26 mouse cellular contexts compared by ENCODE assay signal in the genomic region with DNA sequence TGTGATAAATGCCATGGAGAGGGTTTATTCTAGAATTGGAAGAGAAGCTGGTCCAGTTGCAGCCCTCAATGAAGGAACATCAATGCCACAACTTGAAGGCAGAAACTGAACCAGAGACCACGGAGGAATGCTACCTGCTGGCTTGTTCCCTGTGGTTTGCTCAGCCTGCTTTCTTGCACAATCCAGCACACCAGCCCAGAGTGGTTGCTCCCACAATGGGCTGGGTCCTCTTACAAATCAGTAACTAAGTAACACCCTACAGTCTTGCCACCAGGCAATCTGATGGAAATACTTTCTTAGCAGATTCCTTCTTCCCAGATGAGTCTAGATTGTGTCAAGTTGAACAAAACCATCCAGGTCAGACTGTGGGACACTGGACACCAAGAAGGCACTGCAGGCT. TPM values are rescaled to one million over a fixed set of nuclear protein-coding genes. Genes with fewer than 3 reads are reported as not detected.
DNase-seq lines count a peak whose midpoint lies in the region; ATAC-seq and TF ChIP-seq lines count a peak whose summit lies in the region.
"Had no signal": no experiment of that assay in that cellular context is flagged by ENCODE, and none has a peak within 500 bp of the region (broad histone marks: within the 10 kb centered on the region; RNA-seq: fewer than 3 reads in every experiment).

No protein-coding gene starts in this region.

- TF ChIP-seq POLR2A in liver, adult 2 months (IDR thresholded peaks at IDR 0.05; ENCODE audit: extremely low read depth, insufficient read depth, low read length): no peak
- TF ChIP-seq POLR2A in myocyte (IDR thresholded peaks at IDR 0.05; ENCODE audit: insufficient read length, low read depth): no peak

- peak; percentile 50 for DNase-seq in liver, adult 2 months (ENCODE audit: extremely low read depth, low read depth, low spot score)
- peak; percentile 50 for DNase-seq in lung, postnatal 36 days
- no peak for DNase-seq in lung, postnatal 4 days
- no peak for DNase-seq in cerebellum, postnatal 4 days (ENCODE audit: low spot score in 2 of 2)
- no peak for DNase-seq in adrenal gland, adult (ENCODE audit: inconsistent age in 2 of 2, low spot score in 1 of 2)
- DNase-seq: adrenal gland, postnatal 36 days; cerebellum, adult 9-10 months; gastrocnemius, postnatal 14 days; heart, adult 18-20 months; heart, postnatal 10 days; kidney, postnatal 25 days; liver, postnatal 0 days had no signal

- no peaks in the 10 kb centered on the region for H3K36me3 ChIP-seq in liver, adult 2 months (ENCODE audit: control insufficient read depth, insufficient read depth, low read length)
- H3K36me3 ChIP-seq in liver, embryonic 12.5 days: no peaks in the 10 kb centered on the region
- H3K36me3 ChIP-seq in myocyte (ENCODE audit: control insufficient read depth, insufficient read depth): no peaks in the 10 kb centered on the region
- H3K36me3 ChIP-seq: embryonic facial prominence, embryonic 10.5 days; forebrain, embryonic 15.5 days; heart, embryonic 12.5 days; limb, embryonic 12.5 days; midbrain, embryonic 12.5 days had no signal

- no peak for ATAC-seq in liver, embryonic 12.5 days
- ATAC-seq: forebrain, embryonic 15.5 days; hindbrain, postnatal 0 days; intestine, embryonic 16.5 days; liver, postnatal 0 days had no signal

- H3K9ac ChIP-seq in liver, adult 2 months (ENCODE audit: low read depth, low read length): no peak overlapping the region
- H3K9ac ChIP-seq in liver, embryonic 12.5 days: no peak overlapping the region
- H3K9ac ChIP-seq: forebrain, embryonic 15.5 days; heart, embryonic 12.5 days; limb, embryonic 12.5 days; liver, postnatal 0 days; midbrain, embryonic 12.5 days had no signal

- no peak overlapping the region for H3ac ChIP-seq in myocyte (ENCODE audit: control insufficient read depth, insufficient read length)

- H3K9me3 ChIP-seq in liver, embryonic 12.5 days (replicated peaks): no peaks in the 10 kb centered on the region
- H3K9me3 ChIP-seq: embryonic facial prominence, embryonic 10.5 days; forebrain, embryonic 15.5 days; heart, embryonic 12.5 days; limb, embryonic 12.5 days; midbrain, embryonic 12.5 days had no signal

- no peak overlapping the region for H3K27ac ChIP-seq in liver, adult 2 months (replicated peaks; ENCODE audit: insufficient read depth, low read depth, low read length)
- no peak overlapping the region for H3K27ac ChIP-seq in liver, embryonic 12.5 days
- H3K27ac ChIP-seq: embryonic facial prominence, embryonic 10.5 days; forebrain, embryonic 15.5 days; hindbrain, postnatal 0 days; limb, embryonic 12.5 days; midbrain, embryonic 12.5 days had no signal

- no peak overlapping the region for H3K4me2 ChIP-seq in liver, embryonic 12.5 days
- no peak overlapping the region for H3K4me2 ChIP-seq in myocyte (ENCODE audit: low read depth)
- H3K4me2 ChIP-seq: forebrain, embryonic 15.5 days; heart, embryonic 12.5 days; limb, embryonic 12.5 days; midbrain, embryonic 12.5 days had no signal

- no peaks in the 10 kb centered on the region for H3K4me1 ChIP-seq in liver, adult 2 months (ENCODE audit: control insufficient read depth, insufficient read depth, low read length)
- H3K4me1 ChIP-seq in liver, embryonic 12.5 days: peaks cover 13% of the 10 kb centered on the region

- TF ChIP-seq CTCF in liver, adult 2 months (IDR thresholded peaks at IDR 0.05; ENCODE audit: low read depth, low read length): no peak

- H3K27me3 ChIP-seq in liver, adult 2 months (ENCODE audit: control insufficient read depth, insufficient read depth, low read length): no peaks in the 10 kb centered on the region
- H3K27me3 ChIP-seq in liver, embryonic 12.5 days (replicated peaks): peaks cover 24% of the 10 kb centered on the region; the same call in 1 of the 2 replicates
- H3K27me3 ChIP-seq in myocyte (ENCODE audit: control insufficient read depth, insufficient read depth, insufficient read length): no peaks in the 10 kb centered on the region
- H3K27me3 ChIP-seq: forebrain, embryonic 15.5 days; limb, embryonic 12.5 days; midbrain, embryonic 12.5 days had no signal

- H3K4me3 ChIP-seq in liver, adult 2 months (ENCODE audit: insufficient read depth, low read depth, low read length): no peak overlapping the region
- H3K4me3 ChIP-seq in liver, embryonic 12.5 days: no peak overlapping the region
- H3K4me3 ChIP-seq in myocyte: no peak overlapping the region
- H3K4me3 ChIP-seq: embryonic facial prominence, embryonic 10.5 days; forebrain, embryonic 15.5 days; heart, embryonic 12.5 days; limb, embryonic 12.5 days; midbrain, embryonic 12.5 days had no signal

- no peaks in the 10 kb centered on the region for H3K79me2 ChIP-seq in liver, adult 2 months (ENCODE audit: control insufficient read depth, insufficient read depth, low read length)
- H3K79me2 ChIP-seq in myocyte (ENCODE audit: control insufficient read depth, insufficient read depth): no peaks in the 10 kb centered on the region

- WGBS in liver, adult 2 months: 27% methylated on average over 1 of the region's 1 CpGs
- WGBS in liver, embryonic 12.5 days (ENCODE audit: insufficient replicate concordance): 36% methylated on average over 1 of the region's 1 CpGs

TF ChIP-seq in myocyte, 11 proteins besides CTCF, POLR2A, EP300 and RAD21:
- TF ChIP-seq USF1 (IDR thresholded peaks at IDR 0.05; ENCODE audit: low read depth) (no peak), CEBPB (IDR thresholded peaks at IDR 0.05; ENCODE audit: insufficient read depth, poor library complexity, severe bottlenecking) (peak; percentile 30; the same call in 1 of the 2 replicates)

RNA-seq across cellular contexts. Expression of a gene that starts 12.0 kb away (rescaled TPM):
- not detected in 2 replicates for total RNA-seq in liver, adult 2 months (2014; rRNA removed)
- polyA plus RNA-seq in liver, adult 2 months (2012; rRNA removed): not detected in 2 replicates
- polyA plus RNA-seq in liver, embryonic 12.5 days (2016; fragmentation: Nextera tagmentation; extraction: Ambion mirVana): 0.16 TPM in 1 of 2 replicates, not detected in the other
- not detected for polyA plus RNA-seq in myocyte (2012; fragmentation: generic; extraction: Trizol)
- total RNA-seq: adrenal gland, adult 18-20 months; adrenal gland, postnatal 36 days; common myeloid progenitor, adult 5-6 weeks; gastrocnemius, postnatal 14 days; heart, adult 18-20 months; heart, postnatal 10 days; megakaryocyte progenitor cell, adult 5-6 weeks had no signal
- polyA plus RNA-seq: forebrain, embryonic 15.5 days; heart, embryonic 12.5 days; hindbrain, embryonic 11.5 days; liver, postnatal 0 days; midbrain, embryonic 12.5 days had no signal

RNA-seq across cellular contexts. Expression of a gene that starts 30.9 kb away (rescaled TPM):
- 53.5 and 57.1 TPM in 2 replicates for total RNA-seq in liver, adult 2 months (2014; rRNA removed)
- polyA plus RNA-seq in liver, adult 2 months (2012; rRNA removed): 40.4 and 42.7 TPM in 2 replicates
- polyA plus RNA-seq in liver, embryonic 12.5 days (2016; fragmentation: Nextera tagmentation; extraction: Ambion mirVana): 258 and 270 TPM in 2 replicates
- polyA plus RNA-seq in myocyte (2012; fragmentation: generic; extraction: Trizol): 135 TPM

RNA-seq across cellular contexts. Expression of a gene that starts 52.6 kb away (rescaled TPM):
- total RNA-seq in liver, adult 2 months (2014; rRNA removed): 236 and 490 TPM in 2 replicates
- 782 and 968 TPM in 2 replicates for polyA plus RNA-seq in liver, adult 2 months (2012; rRNA removed)
- 6.3 TPM in 2 replicates for polyA plus RNA-seq in liver, embryonic 12.5 days (2016; fragmentation: Nextera tagmentation; extraction: Ambion mirVana)
- 0.06 TPM for polyA plus RNA-seq in myocyte (2012; fragmentation: generic; extraction: Trizol)
- total RNA-seq: megakaryocyte progenitor cell, adult 5-6 weeks; neutrophil, adult 5-6 weeks had no signal

Comparison
In these comparisons a context has a peak if more than half of its experiments do, and no peak if none do; other contexts are left out.
1. DNase-seq: peak in liver, adult 2 months (single experiment) and lung, postnatal 36 days (single experiment); none in lung, postnatal 4 days (0 of 2), cerebellum, postnatal 4 days (0 of 2) and adrenal gland, adult (0 of 2).
2. RNA of a gene that starts 52.6 kb away (polyA plus RNA-seq): 782 to 968 TPM in liver, adult 2 months; 6.3 TPM in liver, embryonic 12.5 days and 0.06 TPM in myocyte (single experiment); every median in the first group is over 100 times any median in the second.